Mouse (Mus musculus): ENCODE measurements at regions not wholly inside any gene's neighbourhood (a gene's known extent, or its start where the extent isn't known, plus 50 kb on each side); places are given as distances from the start of the nearest gene placed in this dataset.

DNA sequence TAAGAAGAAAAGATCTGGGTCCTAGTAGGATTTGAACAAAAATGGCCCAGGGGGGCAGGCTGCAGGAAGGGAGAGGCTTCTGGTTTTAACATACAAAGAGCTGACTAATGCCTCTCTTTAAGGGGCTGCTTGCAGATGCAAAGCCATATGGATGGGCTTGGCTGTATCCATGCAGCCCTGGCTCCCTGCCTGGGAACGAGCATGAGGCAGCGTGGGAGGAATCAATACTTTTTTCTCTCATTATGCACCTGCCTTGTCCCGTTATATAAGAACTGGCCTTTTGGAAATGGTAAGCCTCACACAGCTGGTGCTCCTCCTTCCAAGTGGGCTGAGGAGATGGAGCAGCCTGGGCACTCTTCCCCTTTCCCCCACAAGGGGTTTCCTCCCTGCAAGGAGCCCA is 114.9 kb upstream of the 4931429L15Rik start:
- no peak for TF ChIP-seq MAZ (IDR thresholded peaks at IDR 0.05; ENCODE audit: low read depth, low read length)
- no peak for TF ChIP-seq MYC (IDR thresholded peaks at IDR 0.05; ENCODE audit: low read depth, low read length)
- TF ChIP-seq CTCF (IDR thresholded peaks at IDR 0.05 in 2 of 3, conservative IDR thresholded peaks at IDR 0.05 in 1 of 3; ENCODE audit: control insufficient read depth in 1 of 3, insufficient read depth in 1 of 3, low read depth in 2 of 3, low read length in 3 of 3, poor library complexity in 1 of 3, severe bottlenecking in 1 of 3), result no peak
- no peak for TF ChIP-seq ZKSCAN1 (IDR thresholded peaks at IDR 0.05; ENCODE audit: low read depth, low read length)
- no peak for TF ChIP-seq POLR2AphosphoS5 (IDR thresholded peaks at IDR 0.05; ENCODE audit: borderline replicate concordance, low read depth, low read length)
- no peak for TF ChIP-seq POLR2AphosphoS2 (IDR thresholded peaks at IDR 0.05; ENCODE audit: low read length)
- no peak for TF ChIP-seq EP300 (IDR thresholded peaks at IDR 0.05; ENCODE audit: low read depth in 1 of 2, low read length in 2 of 2)

Measured in MEL (cell line).